Mouse (Mus musculus): ENCODE results near the gene Zfand3.

DNA sequence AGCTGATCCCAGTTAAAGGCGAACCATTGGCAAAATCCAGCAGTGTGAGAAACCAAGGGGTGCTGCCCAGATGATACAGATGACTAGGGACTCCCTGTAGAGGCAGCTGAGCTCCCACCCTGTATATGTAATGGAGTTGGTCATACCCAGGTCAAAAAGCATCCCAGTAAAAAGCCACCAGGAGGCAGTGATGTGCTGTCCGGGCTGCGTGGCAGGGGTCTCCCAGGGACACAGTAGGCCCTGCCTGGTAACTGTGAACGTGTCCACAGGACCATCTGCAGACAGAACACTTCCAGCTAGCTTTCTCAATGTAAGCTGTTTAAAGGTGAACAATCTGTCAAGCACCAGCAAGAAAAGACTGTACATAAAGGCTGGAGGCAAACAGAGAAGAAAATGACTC lies 228.2 kb downstream of the Zfand3 start:
- no peak for TF ChIP-seq E2F4 (IDR thresholded peaks at IDR 0.05; ENCODE audit: insufficient read depth)
- TF ChIP-seq USF1 (IDR thresholded peaks at IDR 0.05; ENCODE audit: low read depth), result no peak
